Mouse (Mus musculus) kidney, adult 11 months (tissue): Measurements from ENCODE around the gene D630023F18Rik.

Experiments
- DNase-seq: peaks from one replicate; pipeline ENCODE4 v3.0.0; 2022

D630023F18Rik gene

DNA sequence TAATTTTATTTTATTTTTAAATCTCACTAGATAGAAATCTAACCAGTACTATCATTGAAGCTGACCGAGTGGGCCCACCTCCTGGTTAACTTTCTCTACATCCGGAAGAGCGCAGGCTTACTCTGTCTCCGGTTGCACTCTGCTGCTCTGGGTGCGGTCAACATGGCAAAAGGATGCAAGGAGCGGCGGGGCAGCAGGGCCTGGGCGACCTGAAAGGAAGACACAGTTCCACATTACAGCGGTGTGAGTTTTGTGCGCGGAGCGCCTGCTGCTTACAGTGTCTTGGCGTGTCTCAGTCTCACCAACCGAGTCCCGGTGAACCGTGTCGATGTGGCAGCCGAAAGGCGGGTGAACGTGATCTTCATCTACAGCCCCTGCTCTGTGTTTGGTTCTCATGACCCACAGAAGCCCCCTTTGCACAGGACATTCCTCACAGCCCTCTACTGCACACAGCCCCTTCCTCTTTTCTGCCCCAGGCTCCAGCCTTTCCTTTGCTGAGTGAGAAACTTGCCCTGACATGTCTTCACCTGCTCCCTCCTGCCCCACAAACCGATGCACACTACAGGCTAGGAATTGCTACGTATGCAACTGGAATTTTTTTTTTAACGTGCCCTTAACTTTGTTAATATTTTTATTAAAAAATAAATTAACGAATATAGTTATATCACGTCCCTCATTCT lies 13.1 kb downstream of the D630023F18Rik start:
- DNase-seq = no peak

DNA sequence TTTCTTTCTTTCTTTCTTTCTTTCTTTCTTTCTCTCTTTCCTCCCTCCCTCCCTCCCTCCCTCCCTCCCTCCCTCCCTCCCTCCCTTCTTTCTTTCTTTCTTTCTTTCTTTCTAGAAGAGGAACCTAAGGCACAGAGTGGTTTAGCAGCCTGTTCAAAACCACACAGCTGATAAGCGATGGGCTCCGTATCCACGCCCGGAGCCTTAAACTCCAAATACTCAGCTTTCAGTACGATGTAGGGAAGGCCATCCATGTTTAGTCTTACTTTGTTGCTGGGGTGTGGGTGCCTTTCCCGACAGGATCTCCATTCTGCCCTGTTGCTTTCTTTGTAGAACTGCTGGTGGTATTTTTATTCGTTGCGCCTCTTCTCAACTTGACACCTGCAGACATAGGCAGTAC lies 13.8 kb downstream of the D630023F18Rik start:
- DNase-seq = no peak

DNA sequence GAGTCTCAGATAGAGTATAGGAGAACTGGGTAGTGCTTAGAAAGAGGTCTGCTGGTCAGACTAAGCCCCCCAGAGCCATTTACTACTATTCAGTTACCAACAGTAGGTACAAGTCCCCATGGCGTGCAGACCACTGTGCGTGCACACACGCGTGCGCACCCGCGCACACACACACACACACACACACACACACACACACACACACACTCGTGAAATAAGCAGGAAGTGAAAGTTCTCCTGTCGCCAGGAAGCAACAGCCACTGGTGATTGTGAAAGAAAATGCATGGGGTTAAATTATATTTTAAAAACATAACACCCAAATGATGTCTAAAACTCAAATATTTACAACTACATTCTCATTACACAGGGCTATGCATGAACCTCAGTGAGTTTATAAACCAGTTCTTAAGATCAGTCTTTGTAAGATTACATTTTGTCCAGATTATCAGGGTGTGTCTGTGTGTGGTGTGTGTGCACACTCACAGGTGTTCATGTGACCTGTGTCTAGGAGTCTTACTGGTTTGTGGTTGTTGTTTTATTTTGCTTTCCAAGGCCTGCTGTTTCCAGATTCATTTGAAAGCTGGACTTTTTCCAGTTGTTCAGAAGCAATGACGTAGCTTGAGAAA lies 15.2 kb downstream of the D630023F18Rik start:
- no peak for DNase-seq

DNA sequence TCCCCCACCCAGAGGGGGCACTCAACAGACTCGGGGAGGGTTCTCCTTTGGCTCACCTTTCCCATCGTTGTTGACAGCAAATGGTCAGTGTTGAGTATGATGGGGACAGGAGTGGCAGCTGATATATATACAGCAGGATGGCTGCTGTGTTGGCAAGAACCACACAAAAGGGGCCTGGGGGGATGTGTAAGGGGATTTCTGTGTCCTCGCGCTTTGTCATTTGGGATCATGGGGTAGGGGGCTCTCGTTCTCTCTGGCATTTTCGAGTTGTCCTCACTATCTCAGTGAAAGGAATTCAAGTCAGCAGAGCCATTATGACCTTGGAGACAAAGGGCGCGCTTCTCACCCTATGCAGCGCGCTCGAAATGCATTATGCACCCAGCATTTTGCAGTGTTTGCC lies 19.7 kb downstream of the D630023F18Rik start, which contains the start of gene Cryga:
TSS of gene Cryga (minus strand) at position 101 of the 400 bp plus-strand sequence.
- no peak for DNase-seq

DNA sequence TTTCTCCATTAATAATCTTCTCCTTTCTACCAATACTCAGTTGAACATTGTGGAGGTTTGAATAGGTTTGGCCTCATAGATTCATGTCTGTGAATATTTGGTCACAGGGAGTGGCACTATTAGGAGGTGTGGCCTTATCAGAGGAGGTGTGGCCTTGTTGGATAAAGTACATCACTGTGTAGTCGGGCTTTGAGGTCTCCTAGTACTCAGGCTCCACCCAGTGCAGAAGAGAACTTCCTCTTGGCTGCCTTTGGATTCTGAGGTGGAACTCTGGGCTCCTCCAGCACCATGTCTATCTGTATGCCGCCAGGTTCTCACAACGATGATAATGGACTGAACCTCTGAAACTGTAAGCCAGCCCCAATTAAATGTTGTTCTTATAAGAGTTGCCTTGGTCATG lies 26.1 kb downstream of the D630023F18Rik start:
- no peak for DNase-seq

DNA sequence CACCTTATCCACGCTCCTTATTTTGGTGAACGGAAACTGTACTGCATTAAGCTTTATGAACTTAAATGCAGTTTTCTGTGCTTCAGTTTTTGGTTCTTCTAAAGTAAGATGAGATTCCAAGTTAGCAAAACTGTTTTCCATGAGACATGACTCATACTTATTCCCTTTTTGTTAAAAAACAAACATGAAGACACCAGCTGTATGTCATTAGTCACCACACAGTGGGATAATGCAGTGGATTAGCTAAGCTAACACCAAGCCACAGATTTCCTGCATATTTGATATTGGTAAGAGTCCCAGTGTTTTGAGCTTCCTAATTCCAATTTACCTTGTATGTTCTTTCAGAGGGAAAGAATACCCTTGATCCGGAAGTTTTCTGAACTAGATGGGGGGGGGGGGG lies 31.4 kb downstream of the D630023F18Rik start:
- DNase-seq = no peak

DNA sequence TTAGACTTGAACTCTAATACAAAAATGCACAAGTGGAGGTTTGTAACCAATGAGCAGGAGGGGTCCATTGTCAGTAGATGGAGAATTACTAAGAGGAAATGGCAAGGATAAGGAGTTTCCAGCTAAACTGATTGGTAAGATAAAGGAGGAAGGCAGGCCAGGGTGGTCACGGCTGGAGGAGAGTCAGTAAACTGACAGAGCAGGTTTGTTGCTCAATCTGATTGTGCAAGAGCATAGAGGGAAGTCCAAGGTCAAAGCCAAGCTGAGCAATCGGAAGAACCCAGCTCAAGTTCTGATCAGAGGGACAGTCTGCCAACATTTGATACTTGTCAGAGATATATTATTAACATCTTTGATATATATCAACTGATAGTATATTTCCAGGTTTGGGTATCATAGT lies 32.6 kb downstream of the D630023F18Rik start:
- DNase-seq = no peak

DNA sequence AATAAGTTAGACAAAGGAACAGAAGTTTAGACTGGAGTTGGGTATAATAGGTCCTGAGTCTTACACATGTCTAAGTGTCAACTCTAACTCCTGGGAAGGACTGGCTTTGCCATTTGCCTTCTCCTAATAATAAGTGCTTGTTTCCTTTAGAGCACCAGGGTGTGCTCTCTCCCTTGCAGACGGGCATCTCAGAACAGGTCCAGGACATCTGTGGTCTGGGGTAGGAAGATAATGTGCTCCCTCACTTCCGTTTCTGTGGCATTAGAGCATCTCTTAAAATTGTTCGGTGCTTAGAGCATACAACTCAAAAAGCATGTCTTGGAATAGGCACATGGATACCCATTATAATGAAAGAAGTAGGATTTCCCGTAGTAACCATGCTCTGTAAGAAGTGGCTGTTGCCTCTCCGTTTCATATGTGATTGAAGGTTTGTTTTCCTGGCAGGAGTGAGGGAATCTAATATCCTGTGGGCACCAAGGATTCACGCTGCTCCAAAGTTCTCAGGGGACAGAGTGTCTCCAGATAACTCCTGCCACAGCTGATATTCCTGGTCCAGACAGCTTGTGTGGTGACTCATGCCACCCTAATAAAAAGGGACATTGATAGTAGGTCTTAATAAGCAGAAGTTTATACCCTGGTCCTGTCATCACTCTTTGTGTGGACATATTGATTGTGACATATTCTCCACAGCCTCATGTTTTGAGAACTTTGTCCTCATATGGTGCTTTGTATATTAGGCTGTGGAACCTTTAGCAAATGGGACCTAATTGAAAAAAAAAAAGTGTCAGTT lies 34.3 kb downstream of the D630023F18Rik start:
- no peak for DNase-seq

DNA sequence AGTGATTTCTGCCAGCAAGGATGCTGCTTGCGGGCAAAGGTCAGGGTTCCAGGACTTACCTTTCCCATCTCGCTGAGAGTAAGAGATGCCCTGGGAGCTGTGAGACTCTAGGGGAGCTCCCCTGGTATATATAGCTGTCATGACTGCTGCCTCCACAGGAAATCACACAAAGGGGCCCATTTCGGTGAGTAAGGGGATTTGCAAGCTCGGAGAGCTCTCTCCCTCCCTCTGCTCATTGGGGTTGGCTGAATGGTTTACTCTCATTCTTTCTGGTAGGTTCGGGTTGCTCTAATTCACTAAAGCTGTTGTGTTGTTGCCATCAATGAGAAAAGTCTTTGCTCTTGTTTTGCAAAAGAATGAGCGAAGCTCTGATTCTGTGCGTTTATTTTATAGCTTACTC lies 40.8 kb downstream of the D630023F18Rik start, which contains the start of gene Crygb:
TSS of gene Crygb (minus strand) at position 101 of the 400 bp plus-strand sequence.
- no peak for DNase-seq

DNA sequence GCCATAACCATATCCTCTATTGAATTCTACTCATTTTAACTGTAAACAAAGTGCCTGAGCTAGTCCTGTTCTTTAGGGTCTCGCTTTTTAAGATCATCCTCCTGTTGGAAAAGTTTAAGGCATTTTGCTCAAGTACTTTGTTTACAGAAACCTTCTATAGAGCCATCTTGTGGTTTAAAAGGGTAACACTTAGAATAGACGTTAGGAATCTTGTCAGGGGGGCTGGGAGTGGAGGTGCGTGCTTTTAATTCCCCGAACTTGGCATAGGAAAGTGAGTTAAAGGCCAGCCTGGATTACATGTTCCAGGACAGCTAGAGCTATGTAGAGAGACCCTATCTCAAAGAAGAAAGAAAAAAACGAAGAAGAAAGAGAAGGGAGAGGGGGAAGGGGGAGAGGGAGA lies 47.4 kb downstream of the D630023F18Rik start:
- DNase-seq = no peak

DNA sequence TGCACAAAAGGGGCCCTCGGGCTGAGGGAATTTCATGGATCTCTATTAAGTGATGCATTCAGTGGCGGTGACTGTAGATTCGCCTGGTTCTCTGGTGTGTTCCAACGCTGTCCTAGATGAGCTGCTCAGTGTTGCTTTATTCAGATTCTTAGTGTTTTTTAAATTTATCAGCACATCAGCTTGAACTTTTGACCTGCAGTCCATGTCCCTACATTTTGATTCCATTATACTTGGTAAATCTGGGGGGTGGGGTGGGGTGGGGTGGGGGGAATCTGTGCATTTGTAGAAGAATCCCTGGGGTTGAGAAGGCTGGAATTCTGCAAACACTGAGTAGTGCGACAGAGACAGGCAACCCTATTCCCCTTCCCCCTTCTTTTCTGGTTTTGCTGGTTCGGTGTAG lies 49.4 kb downstream of the D630023F18Rik start, which contains the start of gene Crygc:
TSS of gene Crygc (minus strand) at position 101 of the 400 bp plus-strand sequence.
- no peak for DNase-seq

DNA sequence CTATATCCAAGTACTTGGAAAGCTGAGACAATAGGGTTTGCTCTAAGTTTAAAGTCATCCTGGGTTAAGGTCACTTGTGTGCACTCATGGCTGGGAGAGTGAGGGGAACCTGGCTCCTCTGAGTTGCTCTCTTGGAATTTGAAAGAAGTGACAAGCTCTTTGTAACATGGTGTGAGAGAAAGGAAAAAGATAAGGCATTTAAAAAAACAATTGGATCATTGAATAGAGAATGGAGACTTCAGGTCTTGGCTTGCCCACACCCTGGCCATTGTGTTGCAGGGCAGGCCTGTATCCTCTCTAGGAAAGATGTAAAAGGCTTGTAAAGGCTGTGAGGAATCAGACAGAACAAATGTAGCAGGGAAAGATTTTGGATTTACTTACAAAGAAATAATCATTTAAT lies 55.2 kb downstream of the D630023F18Rik start:
- DNase-seq = no peak

DNA sequence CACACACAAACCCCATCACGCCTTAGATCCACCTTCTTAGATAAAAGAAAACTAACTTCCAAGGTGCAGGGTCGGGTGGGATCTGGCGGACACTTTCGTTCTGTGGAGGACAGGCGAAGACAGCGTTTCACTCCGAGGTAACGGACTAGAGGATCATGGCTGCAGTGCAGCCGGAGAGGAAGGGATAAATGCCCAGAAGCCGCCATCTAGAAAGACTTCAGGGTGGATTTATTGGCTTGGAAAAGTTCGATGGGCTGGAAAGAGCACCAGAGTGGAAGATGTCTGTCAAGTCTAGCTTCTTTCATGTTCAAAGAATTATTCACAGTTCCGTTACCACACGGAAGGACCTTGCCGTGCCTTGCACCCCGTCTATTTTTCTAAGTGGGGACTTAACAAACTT lies 58.8 kb downstream of the D630023F18Rik start:
- no peak for DNase-seq

DNA sequence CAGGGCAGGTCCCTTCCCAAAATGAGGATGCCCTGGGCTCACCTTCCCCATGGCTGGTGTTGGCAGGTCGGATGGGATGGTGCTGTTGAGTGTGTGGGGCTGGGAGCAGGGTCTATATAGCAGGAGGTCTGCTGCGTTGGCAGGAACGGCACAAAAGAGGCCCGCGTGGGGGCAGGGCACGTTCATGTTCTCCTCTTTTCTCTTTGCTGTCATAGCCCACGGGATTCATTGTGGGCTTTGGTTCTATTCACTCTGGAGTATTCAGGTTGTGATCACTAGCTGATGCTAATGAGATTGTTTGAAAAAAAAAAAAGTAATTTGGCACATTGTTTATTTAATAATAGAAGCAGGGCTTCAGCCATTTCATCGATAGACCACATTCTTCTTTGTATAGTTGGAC lies 59.7 kb downstream of the D630023F18Rik start, which contains the start of gene Crygd:
TSS of gene Crygd (minus strand) at position 101 of the 400 bp plus-strand sequence.
- no peak for DNase-seq
